Mouse (Mus musculus): ENCODE data around the gene Begain. TPM values are rescaled to one million over a fixed set of nuclear protein-coding genes. Genes with fewer than 3 reads are reported as not detected.
A peak's percentile ranks its signal among the peaks of the same experiment; 100 is the strongest.

Begain gene
- total RNA-seq, 1 experiment from 2014 or later = 0.89 TPM

- ATAC-seq (replicated peaks in 1 of 2; ENCODE audit: insufficient read depth in 1 of 2, low FRiP score in 2 of 2, low TSS enrichment in 1 of 2, low read depth in 1 of 2, poor library complexity in 2 of 2, severe bottlenecking in 2 of 2) = no peak
Measured at GRCm38 (mm10) chr12:109068738-109069137, 721 bp upstream of the Begain start.

GRCm38 (mm10) chr12:109067561-109068135 is 369 bp downstream of the Begain start:
- ATAC-seq (replicated peaks in 1 of 2; ENCODE audit: insufficient read depth in 1 of 2, low FRiP score in 2 of 2, low TSS enrichment in 1 of 2, low read depth in 1 of 2, poor library complexity in 2 of 2, severe bottlenecking in 2 of 2) = peak; percentile 30 to 34; a peak in 1 of 4 replicates

DNA sequence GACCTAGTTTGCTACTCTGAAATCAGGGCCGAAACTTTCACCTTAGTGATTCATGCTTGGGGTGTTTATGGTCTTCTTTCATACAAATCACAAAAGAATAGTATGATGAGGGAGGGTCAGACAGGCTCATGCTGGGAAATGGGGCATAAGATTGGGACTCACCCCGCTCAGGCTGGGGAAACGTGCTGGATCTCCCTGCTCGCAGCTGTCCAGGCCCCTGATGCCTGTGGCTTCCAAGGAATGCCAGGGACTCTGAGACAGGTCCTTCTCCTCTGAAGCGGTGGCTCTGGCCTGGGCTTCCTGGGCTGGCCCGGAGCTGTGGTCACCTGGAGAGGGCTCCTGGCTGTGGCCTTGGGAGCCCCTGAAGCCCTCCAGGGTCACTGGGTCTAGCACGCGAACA is 9.4 kb downstream of the Begain start:
- no peak for ATAC-seq (replicated peaks in 1 of 2; ENCODE audit: insufficient read depth in 1 of 2, low FRiP score in 2 of 2, low TSS enrichment in 1 of 2, low read depth in 1 of 2, poor library complexity in 2 of 2, severe bottlenecking in 2 of 2)

GRCm38 (mm10) chr12:109057736-109058135 is 10.3 kb downstream of the Begain start:
- peak in 1 of 2 experiments; percentile 29; a peak in 3 of 4 replicates for ATAC-seq (replicated peaks in 1 of 2; ENCODE audit: insufficient read depth in 1 of 2, low FRiP score in 2 of 2, low TSS enrichment in 1 of 2, low read depth in 1 of 2, poor library complexity in 2 of 2, severe bottlenecking in 2 of 2)

GRCm38 (mm10) chr12:109053020-109053806 is 14.8 kb downstream of the Begain start:
- ATAC-seq (replicated peaks in 1 of 2; ENCODE audit: insufficient read depth in 1 of 2, low FRiP score in 2 of 2, low TSS enrichment in 1 of 2, low read depth in 1 of 2, poor library complexity in 2 of 2, severe bottlenecking in 2 of 2) = no peak

GRCm38 (mm10) chr12:109049949-109050348 is 18.1 kb downstream of the Begain start:
- no peak for ATAC-seq (replicated peaks in 1 of 2; ENCODE audit: insufficient read depth in 1 of 2, low FRiP score in 2 of 2, low TSS enrichment in 1 of 2, low read depth in 1 of 2, poor library complexity in 2 of 2, severe bottlenecking in 2 of 2)

DNA sequence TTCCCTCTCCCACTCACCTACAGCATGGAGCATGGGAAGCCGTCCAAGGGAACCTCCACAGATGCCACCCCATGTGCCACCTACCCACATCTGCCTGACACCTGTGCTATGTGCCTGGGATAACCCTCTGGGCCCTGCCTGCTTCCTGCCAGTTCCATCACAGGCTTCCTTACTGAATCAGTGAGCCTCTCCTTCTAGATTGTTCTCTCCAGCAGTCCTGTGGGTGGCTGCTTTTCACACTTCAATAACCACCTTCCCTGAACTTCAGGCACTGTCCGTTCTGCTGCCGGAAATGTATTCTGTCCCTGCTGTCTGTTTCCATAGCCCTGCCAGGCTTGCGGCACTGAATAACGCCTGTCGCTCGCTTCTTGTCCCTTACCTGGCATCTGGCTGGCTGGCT is 22.4 kb downstream of the Begain start:
- no peak for ATAC-seq (replicated peaks in 1 of 2; ENCODE audit: insufficient read depth in 1 of 2, low FRiP score in 2 of 2, low TSS enrichment in 1 of 2, low read depth in 1 of 2, poor library complexity in 2 of 2, severe bottlenecking in 2 of 2)

- ATAC-seq (replicated peaks in 1 of 2; ENCODE audit: insufficient read depth in 1 of 2, low FRiP score in 2 of 2, low TSS enrichment in 1 of 2, low read depth in 1 of 2, poor library complexity in 2 of 2, severe bottlenecking in 2 of 2) = 0 out of 4 replicates have a peak, but pooled peaks of 1 of the 2 experiments have one; percentile 26
Measured at GRCm38 (mm10) chr12:109044497-109044896, 23.5 kb downstream of the Begain start.

- ATAC-seq (replicated peaks in 1 of 2; ENCODE audit: insufficient read depth in 1 of 2, low FRiP score in 2 of 2, low TSS enrichment in 1 of 2, low read depth in 1 of 2, poor library complexity in 2 of 2, severe bottlenecking in 2 of 2) = no peak
Measured at GRCm38 (mm10) chr12:109039311-109039710, 28.7 kb downstream of the Begain start.

- no peak for ATAC-seq (replicated peaks in 1 of 2; ENCODE audit: insufficient read depth in 1 of 2, low FRiP score in 2 of 2, low TSS enrichment in 1 of 2, low read depth in 1 of 2, poor library complexity in 2 of 2, severe bottlenecking in 2 of 2)
Measured at GRCm38 (mm10) chr12:109038179-109038819, 29.7 kb downstream of the Begain start.

DNA sequence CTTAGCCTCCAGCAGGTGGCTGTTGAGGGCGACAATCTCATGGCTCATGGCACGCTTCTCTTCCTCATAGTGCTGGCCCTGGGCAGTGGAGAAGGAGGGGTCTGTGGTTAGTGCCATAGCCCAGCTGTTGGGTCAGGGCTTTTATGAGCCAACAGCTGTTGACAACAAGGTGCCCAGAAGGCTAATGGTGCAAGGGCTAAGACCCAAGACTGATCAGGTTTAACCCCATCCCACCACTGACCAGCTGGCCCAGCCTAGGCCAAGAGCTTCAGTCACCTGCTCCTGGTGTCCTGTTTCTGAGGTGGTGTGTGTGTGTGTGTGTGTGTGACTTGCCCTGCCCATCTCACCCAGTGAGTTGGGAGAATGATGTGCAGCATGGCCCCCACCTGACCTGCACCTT is 31.0 kb downstream of the Begain start:
- ATAC-seq (replicated peaks in 1 of 2; ENCODE audit: insufficient read depth in 1 of 2, low FRiP score in 2 of 2, low TSS enrichment in 1 of 2, low read depth in 1 of 2, poor library complexity in 2 of 2, severe bottlenecking in 2 of 2) = no peak

GRCm38 (mm10) chr12:109023780-109024179 is 44.2 kb downstream of the Begain start:
- no peak for ATAC-seq (replicated peaks in 1 of 2; ENCODE audit: insufficient read depth in 1 of 2, low FRiP score in 2 of 2, low TSS enrichment in 1 of 2, low read depth in 1 of 2, poor library complexity in 2 of 2, severe bottlenecking in 2 of 2)

- no peak for ATAC-seq (replicated peaks in 1 of 2; ENCODE audit: insufficient read depth in 1 of 2, low FRiP score in 2 of 2, low TSS enrichment in 1 of 2, low read depth in 1 of 2, poor library complexity in 2 of 2, severe bottlenecking in 2 of 2)
Measured at GRCm38 (mm10) chr12:109022966-109023365, 45.1 kb downstream of the Begain start.

DNA sequence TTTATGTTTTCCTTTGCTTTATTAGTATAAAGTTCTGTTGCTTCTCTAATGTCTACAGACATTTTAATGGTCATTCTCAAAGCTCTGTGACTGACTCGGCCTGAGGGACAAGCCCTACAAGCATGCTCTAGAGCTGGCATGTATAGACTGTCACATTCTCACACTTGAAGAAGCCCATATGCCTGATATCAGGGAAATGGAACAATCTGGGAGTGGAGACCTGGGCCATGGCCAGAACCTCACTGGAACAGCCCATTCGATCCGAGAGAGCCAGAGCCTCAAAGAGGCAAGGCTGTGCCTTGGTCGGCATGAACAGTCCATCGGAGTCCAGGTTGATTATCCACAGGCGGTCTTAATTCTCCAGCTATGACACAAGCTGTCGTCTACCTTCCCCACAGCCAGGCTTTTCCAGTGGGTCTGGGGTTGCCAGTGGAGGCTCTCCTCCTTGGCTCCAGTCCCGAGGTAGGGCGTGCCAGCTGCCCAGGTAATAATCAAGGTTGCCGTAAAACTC is 45.8 kb downstream of the Begain start:
- no peak for ATAC-seq (replicated peaks in 1 of 2; ENCODE audit: insufficient read depth in 1 of 2, low FRiP score in 2 of 2, low TSS enrichment in 1 of 2, low read depth in 1 of 2, poor library complexity in 2 of 2, severe bottlenecking in 2 of 2)

DNA sequence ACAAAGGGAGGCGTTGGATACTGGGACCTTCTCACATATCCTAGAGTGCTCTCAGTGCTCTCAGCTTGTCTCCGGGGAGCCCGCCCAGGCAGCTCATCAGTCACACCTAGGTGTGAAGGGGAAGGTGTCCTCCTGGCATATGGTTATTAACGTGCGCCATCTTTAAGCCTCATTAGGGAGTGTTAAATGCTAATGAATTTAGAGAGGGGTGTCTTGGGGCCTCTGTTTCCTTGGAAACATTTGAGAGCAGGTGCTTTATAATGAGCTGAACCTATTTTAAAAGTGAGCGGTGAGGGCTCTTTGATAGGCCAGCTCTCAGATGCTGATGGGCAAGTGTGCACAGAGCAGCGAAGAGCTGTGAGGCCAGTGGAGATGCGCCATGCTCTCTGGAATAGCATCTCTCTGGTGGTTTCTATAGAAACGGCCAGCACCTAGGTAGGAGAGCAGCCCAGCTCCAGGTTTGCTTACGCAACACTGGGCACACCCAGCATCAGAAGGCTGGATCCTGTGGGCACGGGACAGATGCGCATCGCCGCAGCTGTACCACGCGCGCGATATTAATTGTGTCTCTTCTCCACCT is 57.9 kb downstream of the Begain start:
- no peak for ATAC-seq (replicated peaks in 1 of 2; ENCODE audit: insufficient read depth in 1 of 2, low FRiP score in 2 of 2, low TSS enrichment in 1 of 2, low read depth in 1 of 2, poor library complexity in 2 of 2, severe bottlenecking in 2 of 2)

- no peak for ATAC-seq (replicated peaks in 1 of 2; ENCODE audit: insufficient read depth in 1 of 2, low FRiP score in 2 of 2, low TSS enrichment in 1 of 2, low read depth in 1 of 2, poor library complexity in 2 of 2, severe bottlenecking in 2 of 2)
Measured at GRCm38 (mm10) chr12:109002978-109003377, 65.0 kb downstream of the Begain start.

DNA sequence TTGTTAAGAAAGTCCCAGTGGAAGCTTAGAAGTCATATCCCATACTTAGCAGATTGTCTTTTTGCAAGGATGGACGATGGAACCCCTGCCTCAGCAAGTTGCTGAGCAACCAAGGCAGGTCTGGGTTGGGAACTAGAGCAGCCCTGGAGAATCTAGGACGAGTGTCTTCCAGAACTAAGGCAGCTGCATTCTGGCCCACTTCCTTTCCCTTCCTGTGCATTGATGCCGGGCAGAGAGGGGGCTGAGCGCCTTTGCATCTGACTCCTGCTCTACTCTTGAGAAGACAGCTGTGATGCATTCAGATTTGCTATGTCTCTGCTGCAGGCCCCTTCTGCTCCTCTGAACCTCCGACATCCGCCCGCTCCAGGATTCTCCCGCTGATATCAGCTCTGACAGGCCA is 70.8 kb downstream of the Begain start:
- ATAC-seq (replicated peaks in 1 of 2; ENCODE audit: insufficient read depth in 1 of 2, low FRiP score in 2 of 2, low TSS enrichment in 1 of 2, low read depth in 1 of 2, poor library complexity in 2 of 2, severe bottlenecking in 2 of 2) = no peak
